Mouse (Mus musculus) thymus, adult 2 months (tissue): ENCODE data around the gene Zc3h10.

ENCODE experiments used
- CTCF ChIP-seq: fragments of 200-500 bp; IDR thresholded peaks from 2 replicates; pipeline ENCODE4 v1.5.1; 2012; ENCODE audit warnings: mild to moderate bottlenecking, control low read depth, low read length, moderate library complexity, borderline replicate concordance; ENCODE audit not compliant: control insufficient read depth, poor library complexity, insufficient read depth; ENCODE audit errors: extremely low read depth
- POLR2A ChIP-seq: fragments of 200-500 bp; IDR thresholded peaks from 2 replicates; pipeline ENCODE4 v1.6.1; 2012; ENCODE audit warnings: mild to moderate bottlenecking, low read length, control low read depth, moderate library complexity; ENCODE audit not compliant: control insufficient read depth, poor library complexity, insufficient read depth; ENCODE audit errors: extremely low read depth

GRCm38 (mm10) chr10:128548947-128549681 lies 1.5 kb upstream of the Zc3h10 start, which contains the start of gene Rpl41:
- TF ChIP-seq CTCF (0 out of 2 replicates have a peak, but pooled peaks have one; percentile 31), POLR2A (peak; percentile 96)
